Mouse (Mus musculus) small intestine, adult 2 months (tissue): ENCODE measurements around the gene Cnga3. TPM values are rescaled to one million over a fixed set of nuclear protein-coding genes. Genes with fewer than 3 reads are reported as not detected.

Experiments used
- H3K27ac ChIP-seq: fragments of 200-500 bp; 2 replicates; pipeline ENCODE4 v1.5.1; 2012; ENCODE audit warnings: low read depth, low read length, control low read depth, inconsistent platforms; ENCODE audit not compliant: insufficient read depth
- H3K27me3 ChIP-seq: fragments of 200-500 bp; 2 replicates; pipeline ENCODE4 v1.6.1; 2012; ENCODE audit warnings: mild to moderate bottlenecking, moderate library complexity, low read length, inconsistent platforms; ENCODE audit not compliant: control insufficient read depth, insufficient read depth
- H3K36me3 ChIP-seq: fragments of 200-500 bp; 2 replicates; pipeline ENCODE4 v1.6.1; 2012; ENCODE audit warnings: mild to moderate bottlenecking, low read length, control low read depth, inconsistent platforms; ENCODE audit not compliant: control insufficient read depth, insufficient read depth
- H3K4me1 ChIP-seq: fragments of 200-500 bp; 2 replicates; pipeline ENCODE4 v1.6.1; 2012; ENCODE audit warnings: low read length, inconsistent platforms, mixed read lengths; ENCODE audit not compliant: control insufficient read depth, insufficient read depth, insufficient read length
- H3K4me3 ChIP-seq: fragments of 200-500 bp; 2 replicates; pipeline ENCODE4 v1.5.1; 2012; ENCODE audit warnings: low read depth, mild to moderate bottlenecking, control low read depth, inconsistent platforms, low read length, moderate library complexity
- CTCF ChIP-seq: fragments of 200-500 bp; IDR thresholded peaks from 2 replicates; pipeline ENCODE4 v1.5.1; 2012; ENCODE audit warnings: low read depth, mild to moderate bottlenecking, control low read depth, inconsistent platforms, low read length, moderate library complexity, mixed read lengths; ENCODE audit not compliant: insufficient replicate concordance, insufficient read length; ENCODE audit errors: extremely low read depth
- POLR2A ChIP-seq: fragments of 200-500 bp; IDR thresholded peaks from 2 replicates; pipeline ENCODE4 v1.6.1; 2012; ENCODE audit warnings: low read depth, mild to moderate bottlenecking, control low read depth, inconsistent platforms, low read length, moderate library complexity
- WGBS: fragments of 180-500 bp; shearing (Covaris S2); methylation state at CpG from one replicate; pipeline ENCODE4 v1.1.7; 2018; 5-methylcytosine and 5-hydroxymethylcytosine counted together
- polyA plus RNA-seq: library from polyadenylated mRNA; depleted of rRNA; stranded (reverse); fragments of >200 nt; gene quantifications from 2 replicates; pipeline ENCODE4 v1.2.3, GENCODE M21; 2012

Gene Cnga3
- polyA plus RNA-seq, 1 experiment = 0.08 TPM

DNA sequence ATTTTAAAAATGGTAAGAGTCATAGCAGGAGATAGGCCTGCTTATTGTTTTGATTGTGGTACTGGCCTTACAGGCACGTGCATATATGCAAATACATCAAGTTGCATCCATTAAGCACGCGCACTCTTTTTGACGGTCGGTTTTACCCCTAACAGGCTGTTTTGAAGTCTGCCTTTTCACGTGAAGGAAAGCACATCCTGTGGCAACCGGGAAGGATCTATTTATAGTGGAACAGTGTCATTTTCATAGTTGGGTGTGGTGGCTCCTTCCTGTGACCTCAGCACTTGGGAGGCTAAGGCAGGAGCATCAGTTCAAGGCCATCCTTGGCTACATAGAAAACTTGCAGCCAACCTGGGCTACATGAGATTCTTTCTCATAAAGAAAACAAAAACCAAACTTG lies 72.3 kb downstream of the Cnga3 start:
- Histone ChIP-seq H3K27ac (no peak overlapping the region), H3K4me1 (no peaks in the 10 kb centered on the region), H3K36me3 (no peaks in the 10 kb centered on the region), H3K4me3 (no peak overlapping the region), H3K27me3 (no peaks in the 10 kb centered on the region)
- no peak for TF ChIP-seq CTCF
- TF ChIP-seq POLR2A = no peak
- WGBS = 70% methylated on average over 7 of the region's 7 CpGs

- Histone ChIP-seq H3K27me3 (no peaks in the 10 kb centered on the region), H3K27ac (no peak overlapping the region), H3K4me3 (no peak overlapping the region), H3K4me1 (no peaks in the 10 kb centered on the region), H3K36me3 (no peaks in the 10 kb centered on the region)
- WGBS = 43% methylated on average over 1 of the region's 1 CpGs
- TF ChIP-seq POLR2A = no peak
- TF ChIP-seq CTCF = no peak
Observed at GRCm38 (mm10) chr1:37287748-37288147, 73.5 kb downstream of the Cnga3 start.

DNA sequence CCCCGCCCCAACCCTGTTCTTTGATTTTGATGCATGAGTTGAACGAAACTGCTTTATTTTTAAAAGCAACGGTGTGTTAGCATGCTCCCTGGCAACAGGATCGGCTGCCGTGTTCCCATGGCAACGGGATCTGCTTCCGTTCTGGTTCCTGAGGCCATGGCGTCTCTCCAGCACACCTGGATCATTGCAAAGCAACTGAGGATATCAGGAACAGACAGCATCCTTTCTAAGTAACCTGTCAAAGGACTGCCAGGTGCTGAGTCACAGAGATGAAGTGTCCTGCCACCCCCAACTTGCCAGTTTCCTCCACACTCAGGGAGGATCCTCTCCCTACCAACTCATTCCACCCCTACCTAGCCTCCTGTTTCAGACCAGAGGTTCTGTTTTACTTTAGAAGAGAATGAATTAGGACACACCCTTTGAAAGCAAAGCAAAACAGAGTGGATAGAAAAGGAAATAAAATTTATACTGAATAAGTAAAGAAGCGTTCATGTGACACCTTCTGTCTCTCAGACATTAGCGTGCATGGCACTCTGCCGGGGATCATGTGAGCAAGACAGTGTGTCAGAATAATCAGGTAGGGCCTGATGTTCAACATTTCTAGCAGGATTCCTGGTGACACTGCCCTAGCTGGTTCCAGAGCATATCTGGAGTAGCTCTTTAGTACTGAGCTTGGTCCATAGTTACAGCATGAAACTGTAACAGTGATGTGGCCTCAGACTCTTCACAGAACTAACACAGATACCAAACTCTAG lies 74.1 kb downstream of the Cnga3 start:
- no peak overlapping the region for H3K4me3 ChIP-seq
- no peaks in the 10 kb centered on the region for H3K36me3 ChIP-seq
- no peaks in the 10 kb centered on the region for H3K27me3 ChIP-seq
- H3K27ac ChIP-seq = no peak overlapping the region
- 76% methylated on average over 11 of the region's 11 CpGs for WGBS
- H3K4me1 ChIP-seq = no peaks in the 10 kb centered on the region
- TF ChIP-seq CTCF = no peak
- TF ChIP-seq POLR2A = no peak

DNA sequence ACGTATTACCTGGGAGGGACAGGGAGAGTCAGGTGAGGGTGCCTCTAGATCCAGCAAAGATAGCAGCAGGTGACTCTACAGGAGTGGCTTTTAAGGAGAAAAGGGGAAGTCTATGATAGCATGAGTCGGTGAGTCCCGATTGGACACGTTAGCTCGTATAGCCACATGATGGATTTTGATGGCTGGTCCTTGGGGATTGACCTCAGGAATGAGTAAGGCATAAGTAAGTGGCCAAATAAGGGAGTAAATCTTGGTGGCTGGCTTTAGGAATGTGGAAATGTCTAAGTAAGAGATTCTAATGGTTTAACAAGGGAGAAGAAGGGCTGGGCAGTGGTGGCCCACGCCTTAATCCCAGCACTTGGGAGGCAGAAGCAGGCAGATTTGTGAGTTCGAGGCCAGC lies 74.7 kb downstream of the Cnga3 start:
- Histone ChIP-seq H3K27me3 (no peaks in the 10 kb centered on the region), H3K36me3 (no peaks in the 10 kb centered on the region), H3K27ac (no peak overlapping the region), H3K4me1 (no peaks in the 10 kb centered on the region), H3K4me3 (no peak overlapping the region)
- 76% methylated on average over 7 of the region's 7 CpGs for WGBS
- TF ChIP-seq CTCF = no peak

GRCm38 (mm10) chr1:37296414-37296813 lies 82.2 kb downstream of the Cnga3 start:
- Histone ChIP-seq H3K27me3 (no peaks in the 10 kb centered on the region), H3K4me3 (no peak overlapping the region), H3K36me3 (no peaks in the 10 kb centered on the region), H3K27ac (no peak overlapping the region), H3K4me1 (peaks cover 12% of the 10 kb centered on the region; the same call in 1 of the 2 replicates)
- 78% methylated on average over 1 of the region's 1 CpGs for WGBS
- TF ChIP-seq POLR2A (no peak), CTCF (no peak)

GRCm38 (mm10) chr1:37298904-37299303 lies 84.7 kb downstream of the Cnga3 start:
- TF ChIP-seq POLR2A (no peak), CTCF (no peak)
- Histone ChIP-seq H3K27ac (peak overlapping the region; percentile 19; the same call in 1 of the 2 replicates), H3K36me3 (no peaks in the 10 kb centered on the region), H3K27me3 (no peaks in the 10 kb centered on the region), H3K4me1 (peaks cover 14% of the 10 kb centered on the region; the same call in 1 of the 2 replicates), H3K4me3 (no peak overlapping the region)
- 43% methylated on average over 2 of the region's 2 CpGs for WGBS

GRCm38 (mm10) chr1:37299540-37300491 lies 85.6 kb downstream of the Cnga3 start, which contains the start of gene Inpp4a:
TSS of gene Inpp4a (plus strand) at chr1:37299865.
- H3K27me3 ChIP-seq = no peaks in the 10 kb centered on the region
- WGBS = under 1% methylated on average over 76 of the region's 77 CpGs
- peak within 1 kb of the TSS; percentile 67 for H3K27ac ChIP-seq
- H3K36me3 ChIP-seq = no peaks in the 10 kb centered on the region
- TF ChIP-seq POLR2A (peak; percentile 78; the same call in 1 of the 2 replicates), CTCF (no peak; the same call in 1 of the 2 replicates)
- peaks cover 14% of the 10 kb centered on the region; the same call in 1 of the 2 replicates for H3K4me1 ChIP-seq
- peak within 1 kb of the TSS; percentile 95 for H3K4me3 ChIP-seq
